Mouse (Mus musculus): ENCODE data around the gene Gm44596. TPM values are rescaled to one million over a fixed set of nuclear protein-coding genes. Genes with fewer than 3 reads are reported as not detected.
A peak's percentile ranks its signal among the peaks of the same experiment; 100 is the strongest.

The Gm44596 gene
- total and polyA plus RNA-seq, 3 experiments: not detected

GRCm38 (mm10) chr6:128436356-128437005, 61.2 kb downstream of the Gm44596 start:
- peaks cover 19% of the 10 kb centered on the region for H3K79me2 ChIP-seq (ENCODE audit: control insufficient read depth, insufficient read depth, low read length, poor library complexity)
- TF ChIP-seq ETS1 (IDR thresholded peaks at IDR 0.05; ENCODE audit: low read depth, low read length) (no peak), POLR2A (IDR thresholded peaks at IDR 0.05; ENCODE audit: control insufficient read depth in 1 of 2, insufficient read depth in 1 of 2, low read depth in 1 of 2, low read length in 2 of 2, poor library complexity in 1 of 2) (no peak), MYB (IDR thresholded peaks at IDR 0.05; ENCODE audit: low read depth, low read length) (no peak), EP300 (IDR thresholded peaks at IDR 0.05; ENCODE audit: low read depth in 1 of 2, low read length in 2 of 2) (no peak), NRF1 (IDR thresholded peaks at IDR 0.05; ENCODE audit: insufficient read depth, low read depth, low read length, poor library complexity, severe bottlenecking) (no peak), ZKSCAN1 (IDR thresholded peaks at IDR 0.05; ENCODE audit: low read depth, low read length) (no peak)
- peaks cover 12 to 19% of the 10 kb centered on the region in 2 experiments for H3K4me1 ChIP-seq (ENCODE audit: control insufficient read depth in 1 of 2, insufficient read depth in 2 of 2, low read length in 2 of 2)
- H3K9me3 ChIP-seq (replicated peaks; ENCODE audit: insufficient read depth, low read length): no peaks in the 10 kb centered on the region
- H3K9ac ChIP-seq (ENCODE audit: control insufficient read depth, low read depth, low read length, poor library complexity, severe bottlenecking): peak overlapping the region; percentile 87; the same call in 1 of the 2 replicates
- DNase-seq (ENCODE audit: low read depth, low spot score): no peak
- 0 out of 2 replicates have a peak overlapping the region, but pooled peaks have one; percentile 58 for H3K27ac ChIP-seq (ENCODE audit: control insufficient read depth, low read depth, low read length)
- peaks cover 20 to 23% of the 10 kb centered on the region in 2 experiments for H3K36me3 ChIP-seq (ENCODE audit: control insufficient read depth in 1 of 2, insufficient read depth in 2 of 2, low read length in 2 of 2)
- peak overlapping the region; percentile 92 to 99 for H3K4me3 ChIP-seq (ENCODE audit: control insufficient read depth in 1 of 2, insufficient read depth in 1 of 2, low read depth in 2 of 2, low read length in 2 of 2)
- no peaks in the 10 kb centered on the region for H3K27me3 ChIP-seq (ENCODE audit: control insufficient read depth in 1 of 2, insufficient read depth in 2 of 2, low read length in 2 of 2)

GRCm38 (mm10) chr6:128437288-128437687, 62.0 kb downstream of the Gm44596 start:
- no peaks in the 10 kb centered on the region for H3K27me3 ChIP-seq (ENCODE audit: control insufficient read depth in 1 of 2, insufficient read depth in 2 of 2, low read length in 2 of 2)
- peak overlapping the region; percentile 87 for H3K9ac ChIP-seq (ENCODE audit: control insufficient read depth, low read depth, low read length, poor library complexity, severe bottlenecking)
- H3K27ac ChIP-seq (ENCODE audit: control insufficient read depth, low read depth, low read length): peak overlapping the region; percentile 58
- peaks cover 12 to 19% of the 10 kb centered on the region in 2 experiments for H3K4me1 ChIP-seq (ENCODE audit: control insufficient read depth in 1 of 2, insufficient read depth in 2 of 2, low read length in 2 of 2)
- H3K79me2 ChIP-seq (ENCODE audit: control insufficient read depth, insufficient read depth, low read length, poor library complexity): peaks cover 19% of the 10 kb centered on the region
- DNase-seq (ENCODE audit: low read depth, low spot score): peak; percentile 73
- H3K36me3 ChIP-seq (ENCODE audit: control insufficient read depth in 1 of 2, insufficient read depth in 2 of 2, low read length in 2 of 2): peaks cover 19 to 20% of the 10 kb centered on the region in 2 experiments
- no peaks in the 10 kb centered on the region for H3K9me3 ChIP-seq (replicated peaks; ENCODE audit: insufficient read depth, low read length)
- H3K4me3 ChIP-seq (ENCODE audit: control insufficient read depth in 1 of 2, insufficient read depth in 1 of 2, low read depth in 2 of 2, low read length in 2 of 2): peak overlapping the region; percentile 92 to 99
- TF ChIP-seq MEF2A (IDR thresholded peaks at IDR 0.05; ENCODE audit: extremely low read depth, insufficient replicate concordance, low read depth, low read length, poor library complexity, severe bottlenecking) (no peak), MAX (IDR thresholded peaks at IDR 0.05; ENCODE audit: low read length) (peak; percentile 67), EP300 (IDR thresholded peaks at IDR 0.05; ENCODE audit: low read depth in 1 of 2, low read length in 2 of 2) (no peak; a peak in 1 of 4 replicates), CHD2 (IDR thresholded peaks at IDR 0.05; ENCODE audit: low read length) (no peak), USF2 (IDR thresholded peaks at IDR 0.05; ENCODE audit: borderline replicate concordance in 1 of 2, insufficient read depth in 1 of 2, low read depth in 1 of 2, low read length in 2 of 2) (no peak), ZMIZ1 (IDR thresholded peaks at IDR 0.05; ENCODE audit: low read depth, low read length) (no peak), ETS1 (IDR thresholded peaks at IDR 0.05; ENCODE audit: low read depth, low read length) (no peak), POLR2AphosphoS5 (IDR thresholded peaks at IDR 0.05; ENCODE audit: borderline replicate concordance, low read depth, low read length) (no peak), KAT2A (conservative IDR thresholded peaks at IDR 0.05; ENCODE audit: low read depth, low read length) (no peak), E2F4 (IDR thresholded peaks at IDR 0.05; ENCODE audit: borderline replicate concordance, low read depth, low read length) (peak; percentile 47; the same call in 1 of the 2 replicates), CHD1 (IDR thresholded peaks at IDR 0.05; ENCODE audit: low read depth, low read length) (no peak), POLR2A (IDR thresholded peaks at IDR 0.05; ENCODE audit: control insufficient read depth in 1 of 2, insufficient read depth in 1 of 2, low read depth in 1 of 2, low read length in 2 of 2, poor library complexity in 1 of 2) (0 out of 4 replicates have a peak, but pooled peaks of 1 of the 2 experiments have one; percentile 51), NRF1 (IDR thresholded peaks at IDR 0.05; ENCODE audit: insufficient read depth, low read depth, low read length, poor library complexity, severe bottlenecking) (0 out of 2 replicates have a peak, but pooled peaks have one; percentile 1), MAZ (IDR thresholded peaks at IDR 0.05; ENCODE audit: low read depth, low read length) (0 out of 2 replicates have a peak, but pooled peaks have one; percentile 47), ZKSCAN1 (IDR thresholded peaks at IDR 0.05; ENCODE audit: low read depth, low read length) (no peak), TAL1 (IDR thresholded peaks at IDR 0.05; ENCODE audit: low read length) (no peak), ZC3H11A (IDR thresholded peaks at IDR 0.05; ENCODE audit: low read depth, low read length) (no peak), MYC (IDR thresholded peaks at IDR 0.05; ENCODE audit: low read depth, low read length) (peak; percentile 74), TCF12 (IDR thresholded peaks at IDR 0.05; ENCODE audit: low read depth, low read length) (no peak), MXI1 (IDR thresholded peaks at IDR 0.05; ENCODE audit: low read depth, low read length) (peak; percentile 62), CTCF (IDR thresholded peaks at IDR 0.05 in 2 of 3, conservative IDR thresholded peaks at IDR 0.05 in 1 of 3; ENCODE audit: control insufficient read depth in 1 of 3, insufficient read depth in 1 of 3, low read depth in 2 of 3, low read length in 3 of 3, poor library complexity in 1 of 3, severe bottlenecking in 1 of 3) (no peak), RCOR1 (IDR thresholded peaks at IDR 0.05; ENCODE audit: low read depth, low read length) (0 out of 2 replicates have a peak, but pooled peaks have one; percentile 8), RAD21 (IDR thresholded peaks at IDR 0.05; ENCODE audit: low read depth, low read length) (no peak), MAFK (IDR thresholded peaks at IDR 0.05; ENCODE audit: borderline replicate concordance, low read depth, low read length) (no peak), GATA1 (IDR thresholded peaks at IDR 0.05; ENCODE audit: low read depth, low read length) (0 out of 2 replicates have a peak, but pooled peaks have one; percentile 48), GABPA (IDR thresholded peaks at IDR 0.05; ENCODE audit: low read depth, low read length) (no peak), MYB (IDR thresholded peaks at IDR 0.05; ENCODE audit: low read depth, low read length) (no peak)
